Mouse (Mus musculus) ES-Bruce4 (cell line): ENCODE measurements around the gene Ptpn18.

Experiments
- CTCF ChIP-seq: IDR thresholded peaks from one replicate; pipeline ENCODE4 v1.8.1; 2011; ENCODE audit warnings: low read depth, low read length
- EP300 ChIP-seq: IDR thresholded peaks from 2 replicates; pipeline ENCODE4 v1.6.1; 2011; ENCODE audit warnings: low read depth, low read length; ENCODE audit not compliant: insufficient read depth
- POLR2A ChIP-seq: IDR thresholded peaks from one replicate; pipeline ENCODE4 v1.8.1; 2011; ENCODE audit warnings: low read length; ENCODE audit not compliant: insufficient read depth

DNA sequence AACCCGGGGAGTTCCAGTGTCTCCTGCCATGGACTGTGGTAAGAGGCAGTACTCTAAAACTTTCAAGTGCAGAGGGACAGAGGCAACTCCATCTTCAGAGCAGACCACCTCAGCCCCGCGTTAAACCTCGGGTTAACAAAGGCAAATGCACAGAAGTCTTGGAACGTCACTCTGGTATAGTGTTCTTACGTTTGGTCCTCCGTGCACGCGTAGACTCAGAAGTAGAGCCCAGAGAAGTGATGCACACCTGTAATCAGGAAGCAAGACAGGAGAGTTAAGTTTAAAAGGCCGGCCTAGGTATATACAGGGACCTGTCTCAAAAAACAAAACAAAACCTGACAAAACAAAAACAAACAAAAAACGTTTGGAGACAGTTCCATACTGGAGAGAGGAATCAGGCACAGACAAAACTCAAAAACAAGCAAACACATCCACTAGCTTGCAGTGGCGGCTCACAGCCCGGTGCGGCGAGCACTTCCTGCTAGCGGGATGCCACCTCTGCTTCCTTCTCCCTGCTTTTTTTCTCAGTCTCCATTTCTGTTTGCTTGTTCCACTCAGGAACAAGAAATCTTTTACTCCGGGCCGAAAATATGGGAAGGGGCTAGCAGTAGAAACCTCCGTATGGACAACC, 25.6 kb upstream of the Ptpn18 start:
- TF ChIP-seq POLR2A (no peak), EP300 (no peak), CTCF (no peak)
